Mouse (Mus musculus) yolk sac, embryonic 10.5 days (tissue): ENCODE results near the gene Serpine3.
"Not testable (repeated sequence)": the region's sequence is repeated elsewhere in the genome, so short reads cannot be mapped to it uniquely, and the experiment has no call there.

Source experiments
- DNase-seq: peaks from one replicate; pipeline ENCODE4 v3.0.0-alpha.2; 2017; ENCODE audit warnings: low spot score

Gene Serpine3

GRCm38 (mm10) chr14:62663367-62663766, at the start of gene Serpine3:
TSS of gene Serpine3 (plus strand) at chr14:62663667.
- no peak for DNase-seq

DNA sequence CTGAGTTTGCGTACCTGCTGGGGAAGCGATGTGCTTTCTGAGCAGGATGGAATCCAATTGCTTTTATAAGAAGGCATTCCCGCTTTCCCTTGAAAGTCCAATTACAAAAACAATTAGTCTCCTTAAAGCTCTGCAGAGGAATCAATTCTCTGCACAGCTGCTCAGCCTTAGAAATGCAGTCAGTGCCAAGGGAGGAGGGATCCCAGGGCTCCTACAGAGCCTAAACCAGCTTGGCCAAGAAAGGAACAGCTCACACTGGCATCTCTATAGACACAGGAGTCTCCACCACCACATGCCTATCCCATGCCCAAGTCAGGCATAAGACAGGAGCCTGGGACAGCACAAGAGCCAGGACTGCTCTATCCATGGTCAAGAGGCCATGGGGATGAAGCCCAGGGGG, 41.1 kb upstream of the Serpine3 start:
- no peak for DNase-seq

DNA sequence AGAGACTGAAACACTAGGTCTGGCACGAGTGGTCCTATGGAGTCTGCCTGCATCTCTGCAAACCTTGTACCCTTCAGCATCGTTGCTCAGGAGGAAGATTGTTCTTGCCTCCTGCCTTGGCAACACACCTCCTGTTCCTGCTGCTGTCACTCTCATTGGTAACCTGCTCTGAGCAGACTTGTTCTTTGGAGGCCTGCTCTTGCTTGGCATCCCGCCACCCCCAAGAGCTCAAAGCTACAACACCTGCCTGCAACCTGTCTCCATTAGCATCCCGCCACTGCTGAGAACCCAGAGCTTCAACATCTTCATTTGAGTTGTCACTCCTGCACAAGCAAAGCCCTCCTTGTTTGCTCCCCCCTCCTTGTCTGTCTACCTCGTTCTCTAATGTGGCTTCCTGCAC, 35.5 kb upstream of the Serpine3 start:
- DNase-seq = no peak

DNA sequence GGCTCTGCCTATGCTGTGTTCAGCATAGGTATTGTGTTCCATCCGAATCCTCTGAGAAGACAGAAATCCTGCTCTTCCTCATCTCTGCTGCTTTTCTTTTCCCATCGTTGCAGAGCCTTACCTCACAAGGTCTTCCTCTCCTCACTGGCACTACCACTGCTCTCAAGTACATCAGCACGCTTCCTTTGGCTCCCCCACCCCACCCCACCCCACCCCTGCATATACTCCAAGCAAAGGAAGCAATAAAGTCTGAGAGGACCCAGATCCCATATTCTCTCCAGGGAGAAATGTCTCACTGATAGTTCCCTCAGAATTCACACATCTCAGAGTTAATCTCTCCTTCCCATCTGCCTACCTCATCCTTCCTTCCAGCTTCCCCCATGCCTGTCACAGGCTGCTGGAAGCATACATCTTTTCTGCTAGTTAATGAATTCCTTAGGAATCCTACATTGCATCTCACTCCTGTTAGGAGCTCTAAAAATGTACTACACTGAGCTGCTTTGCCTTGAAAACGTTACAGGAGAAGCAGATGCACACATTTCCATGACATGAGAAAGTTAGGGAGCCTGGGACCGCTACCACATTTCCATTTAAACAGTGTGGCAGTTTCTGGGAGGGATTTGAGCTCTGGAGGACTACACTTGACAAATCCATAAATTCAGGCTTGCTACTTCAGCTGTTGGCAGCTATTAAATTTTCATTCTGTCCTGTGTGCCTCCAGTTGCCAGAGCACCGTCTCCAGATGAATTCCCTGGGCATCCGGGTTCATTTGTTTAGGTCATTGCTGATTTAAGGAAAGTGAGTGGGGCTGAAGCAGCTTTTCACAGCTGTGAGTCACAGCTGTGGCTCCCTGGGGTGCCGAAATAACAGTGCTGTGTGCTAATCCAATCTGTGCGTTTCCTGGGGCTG, 25.8 kb upstream of the Serpine3 start:
- no peak for DNase-seq

GRCm38 (mm10) chr14:62638345-62638702, 25.1 kb upstream of the Serpine3 start:
- no peak for DNase-seq

- DNase-seq = no peak
Observed at GRCm38 (mm10) chr14:62639111-62639510, 24.4 kb upstream of the Serpine3 start.

GRCm38 (mm10) chr14:62639551-62639950, 23.9 kb upstream of the Serpine3 start:
- DNase-seq = no peak

GRCm38 (mm10) chr14:62640396-62640795, 23.1 kb upstream of the Serpine3 start:
- no peak for DNase-seq

GRCm38 (mm10) chr14:62642368-62642767, 21.1 kb upstream of the Serpine3 start:
- not testable (repeated sequence) for DNase-seq

DNA sequence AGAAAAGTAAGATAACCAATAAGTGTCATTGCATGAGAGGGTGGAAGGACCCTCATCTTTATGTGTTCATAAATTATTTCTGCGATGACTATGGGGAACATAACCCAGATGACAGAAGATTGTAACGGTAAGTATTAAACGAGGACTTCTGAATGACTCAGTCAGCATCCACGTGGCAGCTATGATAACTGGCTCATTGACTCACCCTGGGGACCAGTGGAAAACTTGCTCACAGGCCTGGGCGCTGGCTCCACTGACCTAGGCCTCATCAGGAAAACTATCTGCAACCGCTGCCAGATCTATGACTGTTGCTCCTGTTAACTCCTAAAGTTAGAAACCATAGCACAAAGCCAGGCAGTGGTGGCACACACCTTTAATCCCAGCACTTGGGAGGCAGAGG, 15.1 kb upstream of the Serpine3 start:
- no peak for DNase-seq

GRCm38 (mm10) chr14:62650376-62650775, 13.1 kb upstream of the Serpine3 start:
- no peak for DNase-seq

DNA sequence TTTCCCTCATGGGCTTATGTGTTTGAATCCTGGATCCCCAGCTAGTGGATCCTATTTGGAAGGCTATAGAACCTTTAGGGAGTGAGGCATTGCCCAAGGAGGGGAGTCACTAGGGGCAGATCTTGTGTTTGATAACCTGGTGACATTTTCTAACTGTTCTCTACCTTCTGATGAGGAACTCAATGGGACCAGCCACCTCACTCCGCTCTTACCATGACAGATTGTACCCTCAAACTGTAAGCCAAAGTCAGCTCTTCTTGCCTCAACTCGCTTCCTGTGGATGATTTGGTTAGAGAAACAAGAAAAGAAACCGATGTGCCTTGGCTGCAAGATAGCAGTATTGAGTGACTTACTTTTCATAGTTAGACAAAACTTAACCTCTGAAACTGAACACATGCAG, 11.7 kb upstream of the Serpine3 start:
- DNase-seq = no peak

DNA sequence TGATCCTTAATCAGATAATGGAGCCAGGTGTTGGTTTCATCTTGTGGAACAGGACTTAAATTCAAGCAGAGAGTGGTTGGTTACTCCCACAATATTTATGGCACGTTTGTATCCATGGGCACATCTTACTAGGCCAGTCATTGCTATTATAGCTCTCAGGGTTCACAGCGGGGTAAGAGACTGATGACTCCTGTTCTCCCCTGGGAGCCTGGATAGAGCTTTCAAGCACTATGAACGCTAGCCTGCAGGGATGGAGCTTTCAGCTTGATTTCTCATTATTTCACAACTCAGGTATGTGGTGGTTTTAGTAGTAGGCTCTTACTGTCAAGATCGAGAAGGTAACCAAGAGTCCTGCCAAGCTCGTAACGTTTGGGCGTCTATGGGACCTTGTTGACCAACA, 7.5 kb upstream of the Serpine3 start:
- DNase-seq = no peak

DNA sequence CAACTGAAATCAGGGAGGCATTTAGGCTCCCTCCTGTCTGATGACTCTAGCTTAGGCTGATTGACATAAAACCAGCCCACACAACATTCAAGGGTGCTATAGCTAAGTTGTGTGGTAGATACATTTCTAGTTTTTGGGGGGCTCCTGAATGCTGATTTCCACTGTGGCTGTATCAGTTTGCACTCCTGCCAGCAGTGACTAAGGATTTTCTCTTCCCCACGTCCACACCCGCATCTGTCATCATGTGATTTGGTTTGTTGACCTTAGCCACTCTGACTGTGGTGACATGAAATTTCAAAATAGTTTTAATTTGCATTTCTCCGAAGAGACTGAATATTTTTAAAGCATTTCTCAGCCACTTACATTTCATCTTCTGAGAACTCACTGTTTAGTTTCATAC, 6.0 kb upstream of the Serpine3 start:
- no peak for DNase-seq

- no peak for DNase-seq
Observed at GRCm38 (mm10) chr14:62662381-62662780, 1.1 kb upstream of the Serpine3 start.

GRCm38 (mm10) chr14:62664976-62665673, 1.7 kb downstream of the Serpine3 start:
- no peak for DNase-seq

- DNase-seq = no peak
Observed at GRCm38 (mm10) chr14:62673646-62674045, 10.2 kb downstream of the Serpine3 start.

DNA sequence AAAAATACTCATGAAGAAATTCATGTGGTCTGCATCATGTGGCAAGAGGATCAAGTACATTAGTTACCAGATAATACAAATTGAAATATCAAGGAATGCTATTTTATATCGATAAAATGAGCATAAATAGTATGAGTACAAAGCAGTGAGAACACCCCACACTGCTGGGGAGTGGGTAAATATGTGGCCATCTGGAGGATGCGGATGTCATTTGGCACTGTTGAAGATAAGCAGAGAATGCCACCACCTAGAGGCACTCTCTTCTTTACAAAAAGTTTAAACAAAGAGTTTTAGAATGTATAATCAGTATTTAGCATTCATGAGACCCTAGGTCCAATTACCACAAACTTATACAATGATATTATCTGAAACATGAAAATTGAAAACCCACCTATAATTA, 54.7 kb downstream of the Serpine3 start:
- no peak for DNase-seq

DNA sequence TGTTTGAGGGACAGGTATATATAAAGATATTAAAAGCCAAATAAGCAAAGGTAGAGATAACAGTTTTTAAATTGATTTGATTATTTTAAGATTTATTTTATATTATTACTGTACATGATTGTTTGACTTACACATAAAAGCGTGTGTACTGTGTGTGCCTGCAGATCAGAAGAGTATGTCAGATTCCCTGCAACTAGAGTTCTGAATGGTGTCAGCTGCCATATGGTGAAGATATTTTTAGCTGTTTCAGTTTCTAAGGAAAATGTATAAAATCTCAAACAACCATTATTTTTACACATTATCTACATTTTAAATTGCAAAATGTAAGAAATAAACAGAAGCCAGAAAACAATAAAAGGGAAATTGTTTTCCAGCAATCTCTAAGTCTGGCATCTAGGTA, 58.2 kb downstream of the Serpine3 start:
- no peak for DNase-seq

- no peak for DNase-seq
Observed at GRCm38 (mm10) chr14:62724560-62724959, 61.1 kb downstream of the Serpine3 start.

GRCm38 (mm10) chr14:62731902-62732301, 68.4 kb downstream of the Serpine3 start:
- DNase-seq = no peak

DNA sequence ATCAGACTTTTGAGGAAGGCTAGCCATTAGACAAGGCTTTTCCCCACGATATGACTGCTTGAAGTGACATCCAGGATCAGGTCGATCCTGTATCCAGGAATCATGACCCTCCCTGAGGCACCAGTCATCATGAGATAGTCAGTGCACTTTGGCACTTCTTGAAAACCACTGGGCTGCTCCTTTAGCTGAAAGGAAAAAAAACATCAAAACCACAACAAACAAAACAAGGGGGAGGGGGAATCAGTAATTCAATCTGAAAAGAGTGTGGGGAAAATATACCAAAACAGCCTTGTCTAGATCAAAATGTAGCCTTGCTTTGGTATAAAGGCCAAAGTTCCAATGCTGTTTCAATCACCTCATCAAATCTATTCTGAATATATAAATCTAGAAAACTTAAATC, 70.2 kb downstream of the Serpine3 start:
- DNase-seq = no peak

GRCm38 (mm10) chr14:62735646-62736045, 72.2 kb downstream of the Serpine3 start:
- DNase-seq = no peak
